Mouse (Mus musculus): Measurements from ENCODE around the gene Tmem210.
"Not testable (repeated sequence)": the region's sequence is repeated elsewhere in the genome, so short reads cannot be mapped to it uniquely, and the experiment has no call there.

Gene Tmem210

GRCm38 (mm10) chr2:25287927-25288649, at the start of gene Tmem210:
Gene Tmem210, plus strand, starts transcription at chr2:25288145.
- DNase-seq: no peak

GRCm38 (mm10) chr2:25239766-25240165, 48.2 kb upstream of the Tmem210 start:
- DNase-seq: no peak

- no peak for DNase-seq
Observed at GRCm38 (mm10) chr2:25240310-25240709, 47.6 kb upstream of the Tmem210 start.

- peak; percentile 89 for DNase-seq
Observed at GRCm38 (mm10) chr2:25240723-25241437, 47.1 kb upstream of the Tmem210 start.

GRCm38 (mm10) chr2:25241438-25241775, 46.5 kb upstream of the Tmem210 start:
- no peak for DNase-seq

GRCm38 (mm10) chr2:25242101-25242506, 45.8 kb upstream of the Tmem210 start, which contains the start of the genes Rnf208 and Cysrt1:
Gene Rnf208, plus strand, starts transcription at chr2:25242255.
Gene Cysrt1, minus strand, starts transcription at chr2:25242452.
- DNase-seq: no peak

- no peak for DNase-seq
Observed at GRCm38 (mm10) chr2:25243342-25243741, 44.6 kb upstream of the Tmem210 start.

GRCm38 (mm10) chr2:25244144-25244543, 43.8 kb upstream of the Tmem210 start:
- DNase-seq: no peak

GRCm38 (mm10) chr2:25246183-25247072, 41.5 kb upstream of the Tmem210 start, which contains the start of gene AL732309.1:
Gene AL732309.1, minus strand, starts transcription at chr2:25246863.
- DNase-seq: no peak

- DNase-seq: no peak
Observed at GRCm38 (mm10) chr2:25252331-25252730, 35.6 kb upstream of the Tmem210 start.

GRCm38 (mm10) chr2:25255284-25255779, 32.6 kb upstream of the Tmem210 start, which contains the start of gene Tmem203:
Gene Tmem203, plus strand, starts transcription at chr2:25255439.
- peak; percentile 91 for DNase-seq

- DNase-seq: peak; percentile 79
Observed at GRCm38 (mm10) chr2:25256443-25257109, 31.4 kb upstream of the Tmem210 start.

GRCm38 (mm10) chr2:25257250-25257649, 30.7 kb upstream of the Tmem210 start:
- not testable (repeated sequence) for DNase-seq

- no peak for DNase-seq
Observed at GRCm38 (mm10) chr2:25258887-25259286, 29.1 kb upstream of the Tmem210 start.

GRCm38 (mm10) chr2:25261870-25262269, 26.1 kb upstream of the Tmem210 start:
- no peak for DNase-seq

- DNase-seq: peak; percentile 96
Observed at GRCm38 (mm10) chr2:25262291-25262767, 25.6 kb upstream of the Tmem210 start, which contains the start of gene Tprn. Gene Tprn, plus strand, starts transcription at chr2:25262618.

GRCm38 (mm10) chr2:25262795-25263622, 24.9 kb upstream of the Tmem210 start:
- DNase-seq: peak; percentile 45

- DNase-seq: no peak
Observed at GRCm38 (mm10) chr2:25263623-25264285, 24.2 kb upstream of the Tmem210 start.

- no peak for DNase-seq
Observed at GRCm38 (mm10) chr2:25264286-25264660, 23.7 kb upstream of the Tmem210 start.

- DNase-seq: no peak
Observed at GRCm38 (mm10) chr2:25264851-25265250, 23.1 kb upstream of the Tmem210 start.

Data from lung, postnatal 10 days (tissue).